Mouse (Mus musculus): ENCODE data around the gene Wdr17. TPM values are rescaled to one million over a fixed set of nuclear protein-coding genes. Genes with fewer than 3 reads are reported as not detected.

The Wdr17 gene
- under 1 TPM; 0.60 to 0.76 TPM for total RNA-seq (2021)
- long read RNA-seq, experiment 1 = 0 reads
- long read RNA-seq, experiment 2 = 0 reads

DNA sequence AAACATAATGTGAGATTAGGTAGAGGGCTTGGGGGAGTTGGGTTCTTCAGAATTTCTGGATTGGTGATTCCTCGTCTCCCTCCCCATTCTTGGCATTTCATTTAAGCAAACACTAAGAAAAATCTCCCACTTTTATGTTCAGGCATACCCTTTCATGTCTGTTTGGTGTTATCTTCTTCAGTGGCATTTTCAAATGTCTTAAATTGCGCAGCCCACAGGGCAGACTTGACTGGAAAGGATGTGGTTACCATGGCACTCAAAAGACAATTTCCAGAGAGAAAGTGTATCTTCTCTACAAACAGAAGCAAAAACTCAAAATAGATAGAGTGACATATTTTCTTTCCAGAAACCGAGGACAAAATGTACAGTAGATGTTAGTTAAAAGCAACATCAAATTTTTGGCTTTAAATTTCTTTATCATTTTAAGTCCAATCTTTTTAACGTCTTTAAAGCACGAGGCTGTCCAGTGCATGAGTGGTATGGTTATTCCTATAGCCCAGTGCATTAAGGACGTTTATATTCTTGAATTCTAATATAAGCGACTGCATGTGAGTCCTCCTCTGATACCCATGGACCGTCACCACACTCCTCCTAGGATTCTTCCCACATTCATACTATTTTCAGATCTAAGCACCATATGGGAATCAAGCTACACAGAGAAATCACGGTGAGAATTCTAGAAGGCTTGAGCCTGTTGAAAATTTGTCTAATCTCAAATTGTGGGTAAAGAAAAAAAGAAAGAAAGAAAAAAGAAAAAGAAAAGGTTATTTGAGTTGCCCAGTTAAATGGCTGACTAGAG lies at the start of gene Wdr17:
Gene Wdr17, minus strand, starts transcription at position 198 of the 799 bp plus-strand sequence.
- DNase-seq = no peak

DNA sequence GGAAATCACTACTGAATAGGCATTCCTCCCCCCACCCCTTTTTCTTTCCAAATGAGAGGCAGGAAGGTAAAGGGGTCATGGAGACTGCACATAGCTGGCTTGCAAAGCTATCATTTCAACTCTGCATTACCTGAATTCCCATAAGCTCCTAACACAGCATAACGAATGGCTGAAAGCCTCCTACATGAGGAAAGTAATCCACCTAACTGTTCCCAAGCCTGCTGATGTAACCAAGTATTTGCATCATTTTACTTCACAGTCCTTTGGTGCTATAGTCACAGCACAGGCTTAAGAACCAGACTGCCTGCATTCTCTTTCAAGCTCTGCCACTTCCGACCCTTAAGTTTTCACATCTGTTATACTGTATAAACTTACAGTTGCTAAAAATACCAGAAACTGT lies 45.3 kb upstream of the Wdr17 start:
- DNase-seq = no peak

DNA sequence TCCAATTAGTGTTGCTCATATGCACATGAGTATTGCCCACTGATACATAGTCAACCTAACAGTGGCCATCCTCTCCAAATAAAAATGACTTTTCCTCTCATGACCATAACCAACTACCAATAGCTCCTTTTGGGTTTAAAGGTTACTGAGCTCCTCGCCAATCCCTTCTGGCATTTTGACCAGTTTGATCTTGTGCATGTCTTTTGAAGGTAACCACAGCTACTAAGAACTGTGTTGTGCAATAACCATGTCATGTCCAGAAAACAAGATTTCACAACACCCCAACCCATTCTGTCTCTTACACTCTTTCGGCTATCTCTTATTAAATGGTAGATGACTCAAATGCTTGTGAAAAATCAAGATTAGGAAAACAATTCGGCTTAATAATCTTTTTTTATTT lies 38.0 kb upstream of the Wdr17 start:
- DNase-seq = peak in 1 of 2 experiments; percentile 13

DNA sequence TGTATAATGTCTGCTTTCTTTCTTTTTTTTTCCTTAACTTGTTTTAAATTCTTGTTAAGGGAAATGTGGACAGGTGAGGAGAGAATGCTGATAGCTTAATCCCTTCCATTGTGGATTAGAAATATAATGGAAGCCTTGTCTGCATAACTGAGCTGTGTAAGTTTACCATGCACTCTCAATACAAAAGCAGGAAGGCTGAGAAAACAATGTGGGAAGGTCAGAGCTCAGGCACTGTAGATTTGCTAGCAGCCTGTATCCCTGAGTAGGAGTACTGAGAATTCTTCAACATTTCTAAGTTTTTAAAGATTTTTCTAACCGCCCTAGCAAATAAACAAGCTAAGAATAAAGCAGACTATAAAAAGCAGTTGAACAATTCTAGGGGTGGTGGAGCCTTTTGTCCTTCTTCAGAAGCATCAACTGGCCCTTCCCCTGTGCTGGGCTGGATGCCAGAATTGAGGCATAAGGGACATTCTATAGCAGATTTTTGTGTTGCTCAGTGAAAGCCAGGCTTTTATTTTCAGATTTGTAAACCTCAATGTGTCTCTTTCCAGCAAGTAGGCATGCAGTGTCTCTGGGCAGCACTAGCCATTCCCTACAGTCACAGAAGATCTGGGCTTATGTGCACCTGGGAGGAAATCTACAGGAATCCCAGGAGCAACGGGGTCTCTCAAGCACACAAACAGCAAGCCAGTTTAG lies 35.3 kb upstream of the Wdr17 start:
- no peak for DNase-seq

DNA sequence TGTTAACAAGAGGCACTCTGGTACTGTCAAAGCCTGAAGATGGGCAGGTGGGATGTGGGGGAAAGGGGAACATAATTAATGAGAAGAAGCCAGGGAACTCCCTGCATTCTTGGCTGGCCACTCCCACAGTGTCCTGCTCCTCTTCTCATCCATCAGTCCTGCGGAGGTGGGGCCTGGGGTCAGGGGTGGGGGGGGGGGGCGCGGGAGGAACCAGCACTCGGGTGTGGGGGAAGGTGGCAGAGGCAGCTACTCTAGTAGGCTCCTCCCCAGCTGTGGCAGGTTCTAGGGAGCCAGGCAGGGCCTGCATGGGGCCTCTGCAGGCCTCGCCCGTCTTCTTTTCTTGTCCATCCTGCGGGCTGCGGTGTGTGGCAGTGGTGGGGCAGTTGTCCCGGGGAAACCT lies 30.7 kb upstream of the Wdr17 start:
- no peak for DNase-seq

DNA sequence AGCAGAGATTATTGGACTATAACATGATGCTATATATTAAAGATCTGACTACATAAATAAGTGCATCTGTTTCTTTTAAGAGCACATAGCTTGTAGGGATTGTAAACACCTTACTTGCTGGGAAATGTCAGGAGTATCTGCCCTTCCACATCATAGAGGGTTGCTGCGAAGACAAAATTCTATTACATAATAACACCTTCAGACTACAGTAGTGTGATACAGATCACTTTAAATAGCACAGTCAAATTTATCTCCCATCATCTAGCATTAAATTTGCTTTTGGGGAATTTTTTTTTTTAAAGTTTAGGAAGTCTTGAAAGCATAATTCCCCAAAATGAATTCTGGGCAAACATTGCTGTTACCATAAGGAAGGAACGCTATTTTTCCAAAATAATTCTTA lies 25.9 kb upstream of the Wdr17 start:
- DNase-seq = no peak

DNA sequence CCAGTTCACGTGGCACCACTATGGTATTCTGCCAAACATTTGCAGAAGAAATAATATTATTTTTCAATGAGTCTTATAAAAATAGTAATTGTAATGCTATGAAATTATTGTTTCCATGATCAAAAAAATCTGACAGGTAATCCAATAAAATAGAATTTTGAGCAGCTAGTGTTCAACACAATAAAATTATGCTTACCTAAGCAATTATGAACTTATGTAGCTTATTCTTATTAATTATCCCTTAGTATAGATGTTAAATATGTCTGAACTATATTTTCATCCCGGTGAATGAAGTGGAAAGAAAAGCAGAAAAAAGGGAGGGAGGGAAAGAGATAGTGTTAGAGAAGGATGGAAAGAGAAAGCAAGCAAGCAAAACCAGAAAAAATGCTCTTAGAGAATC lies 12.5 kb upstream of the Wdr17 start:
- DNase-seq = no peak

DNA sequence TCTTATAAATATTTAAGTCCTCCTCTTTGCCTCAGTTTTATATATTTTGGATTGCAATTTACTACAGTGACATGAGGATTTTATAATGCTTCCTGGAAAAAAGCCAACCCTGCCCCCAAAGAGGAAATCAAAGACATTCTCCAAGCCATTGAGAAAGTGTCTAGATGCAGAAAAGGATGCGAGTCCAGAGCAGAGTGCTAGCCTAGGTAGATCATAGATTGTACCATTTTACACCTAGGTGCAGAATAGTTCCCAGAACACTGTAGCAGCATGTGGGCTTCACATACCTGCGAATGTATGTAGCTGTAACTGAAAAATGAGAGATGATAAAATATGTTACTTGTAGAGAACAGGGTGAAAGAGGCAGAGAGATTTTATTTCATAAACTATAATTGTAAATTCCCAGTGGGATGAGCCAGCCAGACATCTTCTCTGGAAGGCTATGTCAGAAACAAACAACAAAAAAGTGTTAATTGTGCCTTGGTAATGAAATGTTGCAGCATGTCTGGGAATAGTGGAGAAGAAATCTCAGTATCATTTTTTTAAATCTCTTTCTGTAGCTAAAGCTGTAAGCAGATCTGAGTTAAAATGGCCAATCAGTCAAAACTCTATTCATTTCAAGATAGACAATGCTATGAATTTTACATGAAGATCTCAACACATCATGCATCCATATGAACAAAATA lies 7.8 kb upstream of the Wdr17 start:
- DNase-seq = no peak

DNA sequence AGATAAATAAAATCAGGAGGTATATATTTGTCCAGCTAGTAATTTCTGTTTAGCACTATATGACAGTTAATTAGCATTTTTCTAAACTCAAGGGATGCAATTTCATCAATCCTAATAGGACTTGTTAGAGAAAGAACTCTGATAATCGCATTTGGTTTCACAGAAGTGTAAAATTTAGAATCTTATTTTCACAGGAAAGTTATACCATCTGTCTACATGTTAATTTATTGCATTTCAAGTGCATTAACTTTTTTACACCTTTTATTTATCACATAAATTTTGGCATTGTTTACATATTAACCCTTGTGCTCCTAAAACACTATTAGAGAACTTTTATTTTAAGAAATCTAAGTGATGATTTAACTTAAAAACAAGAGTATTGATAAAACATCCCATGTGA lies 7.2 kb upstream of the Wdr17 start:
- DNase-seq = no peak

DNA sequence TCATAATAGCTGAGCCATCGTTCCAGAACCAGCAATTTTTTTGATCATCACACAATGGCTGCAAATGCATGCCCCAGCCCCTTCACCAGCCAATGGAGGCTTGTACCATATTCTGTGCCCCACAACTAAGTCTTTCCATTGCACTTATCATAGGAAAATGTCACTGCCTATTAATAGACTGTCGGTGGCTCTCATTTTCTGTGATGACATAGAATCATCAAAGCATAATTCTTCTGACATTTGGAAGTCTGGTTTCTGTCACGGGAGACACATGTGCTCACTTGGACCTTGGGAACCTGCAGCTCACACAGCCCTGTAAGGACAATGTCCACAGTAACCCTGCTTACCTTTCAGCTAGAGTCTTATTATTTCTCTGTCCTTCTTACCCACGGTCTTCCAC lies 424 bp downstream of the Wdr17 start:
- DNase-seq = no peak

DNA sequence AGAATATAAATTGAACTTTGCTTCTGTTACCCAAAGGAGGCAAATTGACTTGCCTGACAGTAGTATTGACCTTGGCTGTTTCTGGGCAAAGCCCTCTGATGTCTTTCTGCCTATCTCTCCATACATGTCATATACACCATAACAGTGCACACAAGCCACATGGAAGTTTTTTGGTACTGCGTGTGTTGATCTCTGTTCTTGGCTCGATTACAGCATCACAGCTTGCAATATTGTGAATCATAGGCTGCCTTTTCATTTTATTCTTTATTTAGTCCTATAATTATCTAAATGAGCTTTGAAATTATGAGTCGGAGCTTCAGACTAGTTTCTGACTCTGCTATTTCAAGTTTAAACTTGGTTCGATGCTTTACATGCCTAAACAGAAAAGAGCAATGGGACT lies 10.5 kb downstream of the Wdr17 start:
- no peak for DNase-seq

DNA sequence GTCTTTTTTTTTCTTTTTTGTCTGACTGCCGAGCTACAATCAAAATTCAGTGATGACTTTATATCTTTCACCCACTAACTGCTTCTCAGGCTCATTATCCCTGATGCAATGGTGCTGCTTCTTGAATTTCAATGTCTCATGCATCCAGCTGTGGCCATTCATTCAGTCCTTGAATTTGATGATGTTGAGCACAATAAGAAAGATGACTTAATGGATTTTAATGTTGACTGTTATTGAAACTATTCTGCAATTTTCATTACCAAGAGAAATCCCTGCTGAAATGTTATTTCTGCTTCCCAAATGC lies 22.3 kb downstream of the Wdr17 start:
- no peak for DNase-seq

DNA sequence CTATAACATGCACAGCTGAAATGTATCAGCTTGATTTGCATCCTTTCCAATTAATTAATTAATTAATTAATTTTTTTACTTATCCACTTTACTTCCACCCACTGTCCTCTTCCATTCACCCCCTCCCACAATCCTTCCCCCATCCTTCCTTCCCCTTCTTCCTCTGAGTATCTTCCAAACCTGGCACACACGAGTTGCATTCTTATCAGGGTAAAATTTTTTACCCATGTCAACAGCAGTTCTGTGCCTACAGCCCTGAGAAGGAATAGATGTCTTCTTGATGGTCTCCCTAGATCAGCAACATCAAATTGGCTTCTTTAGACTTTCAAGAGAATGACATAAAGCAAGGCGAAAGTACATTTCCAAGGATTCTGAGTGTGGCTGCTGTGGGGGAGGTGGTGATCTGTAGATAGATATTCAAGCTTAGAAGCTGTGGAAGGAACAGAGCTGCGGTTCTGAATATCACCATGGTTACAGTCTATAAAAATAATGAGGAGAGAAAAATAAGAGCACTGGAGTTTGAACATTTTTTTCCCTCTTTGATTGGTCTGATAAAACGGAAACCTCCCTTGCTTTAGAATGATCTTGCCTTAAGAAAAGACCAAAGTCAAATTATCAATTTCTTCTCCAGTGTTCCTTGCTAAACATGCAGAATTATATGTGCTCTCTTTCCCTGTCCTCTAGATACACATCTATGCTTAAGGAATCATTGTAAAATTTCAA lies 22.8 kb downstream of the Wdr17 start:
- no peak for DNase-seq

DNA sequence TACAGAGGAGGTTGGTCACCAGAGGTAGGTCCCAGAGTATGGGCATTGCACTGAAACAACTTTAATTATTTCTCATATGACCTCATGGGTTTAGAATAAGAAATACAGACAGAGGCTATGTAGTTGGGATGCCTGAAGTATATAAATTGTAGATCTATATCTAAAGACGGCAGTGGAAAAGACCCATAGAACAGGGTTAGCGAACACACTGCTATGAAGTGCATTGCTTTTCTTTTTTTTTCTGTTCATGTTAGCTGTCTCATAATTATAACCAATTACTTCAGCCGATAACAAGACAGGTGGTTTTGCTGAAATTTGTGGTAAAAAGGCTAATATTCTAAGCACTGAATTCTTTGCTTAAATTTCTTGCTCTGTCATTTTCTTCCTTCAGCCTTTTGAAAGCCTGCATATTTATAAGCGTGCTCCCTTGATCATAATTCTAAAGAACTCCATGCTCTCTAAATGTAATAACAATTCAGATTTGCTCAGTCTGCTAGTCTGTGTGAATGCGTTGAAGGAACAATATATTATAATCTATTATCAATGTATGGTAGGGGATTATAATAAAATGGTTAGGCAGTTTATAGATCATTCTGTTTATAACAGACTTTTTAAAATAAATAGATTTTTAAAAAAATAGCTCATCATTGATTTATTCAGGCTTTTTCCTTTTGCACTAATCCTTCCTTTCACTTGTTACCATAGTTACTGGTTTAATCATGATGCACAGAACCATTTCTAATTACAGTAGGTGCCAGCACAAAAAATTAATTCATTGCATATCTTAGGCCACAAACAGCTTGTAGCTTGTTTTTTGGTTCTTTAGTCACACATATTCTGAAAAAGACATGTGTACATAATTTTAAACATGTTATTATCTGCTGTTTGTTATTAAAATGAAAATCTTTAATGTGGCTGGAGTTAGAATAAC lies 50.7 kb downstream of the Wdr17 start:
- DNase-seq = no peak

DNA sequence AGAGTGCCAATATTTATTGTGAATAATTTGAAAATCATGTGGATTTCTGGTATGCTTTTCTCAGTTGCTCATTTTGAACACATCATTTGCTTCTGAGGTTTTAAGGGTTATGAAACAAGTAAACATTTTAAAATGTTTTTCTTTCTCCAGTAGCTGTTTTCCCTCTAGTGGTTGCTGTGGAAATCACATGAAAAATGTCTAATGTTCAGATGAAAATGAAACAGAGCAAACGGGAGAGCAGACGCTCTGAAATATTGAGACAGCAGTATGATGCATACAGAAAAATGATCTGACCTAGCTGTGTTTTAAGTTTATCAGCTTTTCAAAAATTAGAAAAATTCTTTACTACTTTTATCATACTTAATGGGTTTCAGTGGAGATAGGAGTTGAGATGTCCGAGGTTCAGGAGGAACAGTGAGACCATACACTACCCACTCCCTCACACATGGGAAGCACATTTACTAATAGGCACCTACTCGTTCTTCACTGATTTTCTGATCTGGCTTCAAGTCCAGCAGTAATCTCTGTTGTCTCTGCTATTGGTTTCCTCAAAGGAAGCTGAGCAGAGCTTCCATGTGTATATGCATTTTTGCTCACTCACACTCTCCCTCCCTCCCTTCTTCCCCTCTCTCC lies 57.1 kb downstream of the Wdr17 start:
- no peak for DNase-seq

DNA sequence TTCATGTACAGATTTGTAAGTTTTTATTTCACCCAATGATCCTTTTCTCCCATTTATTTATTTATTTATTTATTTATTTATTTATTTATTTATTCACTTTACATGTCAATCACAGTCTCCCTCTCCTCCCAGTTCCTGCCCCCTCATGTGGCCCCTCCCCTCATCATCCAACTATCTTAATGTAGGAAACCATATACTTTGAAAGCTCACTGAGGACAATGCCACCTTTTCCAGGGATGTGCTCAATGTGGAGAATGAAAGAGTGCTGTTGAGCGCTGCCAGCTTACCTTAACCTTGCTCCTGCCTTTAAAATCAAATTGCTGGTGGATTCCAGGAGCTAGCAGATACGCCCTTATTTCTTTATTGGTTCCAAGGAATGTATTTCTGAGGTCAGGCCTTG lies 59.0 kb downstream of the Wdr17 start:
- no peak for DNase-seq

DNA sequence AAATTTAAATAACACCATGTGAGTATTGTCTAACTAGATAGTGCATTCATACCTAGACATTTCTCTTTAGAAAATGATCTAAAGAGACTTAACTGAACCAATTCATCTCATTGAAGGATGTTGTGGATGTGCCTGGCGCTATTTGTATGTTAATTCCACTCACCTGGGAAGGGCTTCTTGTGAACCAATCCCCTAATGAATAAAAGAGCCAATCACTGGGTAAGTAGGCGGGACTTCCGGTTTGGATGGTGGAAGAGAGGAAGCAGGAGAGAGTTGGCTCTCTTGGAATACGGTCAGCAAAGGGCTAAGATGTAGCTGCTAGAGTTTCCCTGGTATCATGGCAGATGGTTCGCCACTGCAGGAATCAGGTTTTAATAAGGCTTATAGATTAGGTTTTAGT lies 64.0 kb downstream of the Wdr17 start:
- no peak for DNase-seq

DNA sequence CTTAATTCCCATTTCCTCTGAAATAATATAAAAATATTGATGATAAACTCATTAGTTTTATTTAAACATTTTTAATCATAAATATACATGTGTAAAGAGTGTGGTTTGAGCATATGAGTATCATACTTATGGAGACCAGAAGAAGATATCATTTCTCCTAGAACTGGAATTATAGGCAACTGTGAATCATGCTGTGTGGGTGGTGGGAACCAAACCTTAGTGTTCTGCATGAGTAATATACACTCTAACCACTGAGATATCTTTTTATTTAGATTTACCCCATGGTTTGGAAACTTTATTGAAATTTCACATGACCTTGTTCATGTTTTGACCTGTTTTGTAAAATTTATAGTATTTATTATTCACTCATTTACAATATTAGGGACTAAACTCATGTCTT lies 68.3 kb downstream of the Wdr17 start:
- no peak for DNase-seq

DNA sequence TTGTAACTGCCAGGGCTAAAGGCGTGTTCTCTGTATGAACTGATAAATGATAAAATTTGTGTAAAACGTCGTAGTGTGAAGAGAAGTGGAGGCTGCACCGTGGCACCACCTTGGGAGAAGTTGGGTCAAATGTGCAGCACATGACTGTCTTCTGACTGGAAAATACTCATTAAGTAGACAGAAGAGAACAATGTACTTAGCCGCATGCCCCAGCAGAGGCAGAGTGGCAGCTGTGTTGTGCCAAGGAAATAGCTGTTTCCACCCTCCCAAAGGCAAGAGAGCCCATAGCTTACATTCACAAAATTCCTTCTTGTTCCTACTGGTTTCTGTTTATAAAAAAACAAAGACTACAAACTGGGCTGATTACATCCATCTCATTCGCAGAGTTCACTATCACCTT lies 78.8 kb downstream of the Wdr17 start:
- DNase-seq = no peak

DNA sequence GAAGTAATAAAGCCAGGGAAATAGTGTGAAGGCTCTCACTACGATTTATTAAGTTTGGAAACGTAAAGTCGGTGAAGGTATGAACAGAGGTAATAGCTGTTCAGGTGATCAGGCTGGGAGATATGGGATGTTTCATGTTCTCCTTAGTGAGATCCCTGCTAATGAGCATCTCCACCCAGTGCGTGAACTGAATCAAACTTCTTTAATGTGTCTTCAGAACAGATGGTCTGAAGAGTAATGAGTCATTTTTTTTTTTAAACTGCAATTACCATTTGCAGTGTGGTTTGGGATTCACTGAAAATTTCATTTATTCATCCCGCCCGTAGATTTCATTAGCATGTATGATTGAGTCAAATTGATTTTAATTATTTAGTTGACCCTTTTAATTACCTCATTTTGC lies 80.8 kb downstream of the Wdr17 start:
- DNase-seq = no peak

DNA sequence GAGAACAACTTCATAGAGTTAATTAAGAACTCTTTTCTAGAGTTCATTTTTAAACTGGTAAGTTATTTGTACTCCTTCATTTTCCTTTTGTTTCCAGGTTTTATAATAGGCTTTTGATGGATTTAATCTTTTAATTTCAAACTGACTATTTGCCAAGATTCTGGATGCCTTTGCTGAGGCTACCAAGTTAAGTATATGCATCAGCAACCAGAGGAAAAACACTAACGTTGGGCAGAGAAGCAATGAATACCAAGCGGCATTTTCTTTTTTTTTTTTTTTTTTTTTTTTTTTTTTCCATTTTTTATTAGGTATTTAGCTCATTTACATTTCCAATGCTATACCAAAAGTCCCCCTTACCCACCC lies 94.3 kb downstream of the Wdr17 start:
- no peak for DNase-seq

Data from adrenal gland, postnatal 36 days (tissue).